Mouse (Mus musculus) lung, postnatal 0 days (tissue): ENCODE data around the gene Mapt.

ENCODE experiments used
- CTCF ChIP-seq: IDR thresholded peaks from 2 replicates; pipeline ENCODE4 v1.5.1; 2016; ENCODE audit warnings: antibody characterized with exemption, mild to moderate bottlenecking
- EP300 ChIP-seq: IDR thresholded peaks from 2 replicates; pipeline ENCODE4 v1.6.1; 2016; ENCODE audit warnings: antibody characterized with exemption, mild to moderate bottlenecking, control low read depth

DNA sequence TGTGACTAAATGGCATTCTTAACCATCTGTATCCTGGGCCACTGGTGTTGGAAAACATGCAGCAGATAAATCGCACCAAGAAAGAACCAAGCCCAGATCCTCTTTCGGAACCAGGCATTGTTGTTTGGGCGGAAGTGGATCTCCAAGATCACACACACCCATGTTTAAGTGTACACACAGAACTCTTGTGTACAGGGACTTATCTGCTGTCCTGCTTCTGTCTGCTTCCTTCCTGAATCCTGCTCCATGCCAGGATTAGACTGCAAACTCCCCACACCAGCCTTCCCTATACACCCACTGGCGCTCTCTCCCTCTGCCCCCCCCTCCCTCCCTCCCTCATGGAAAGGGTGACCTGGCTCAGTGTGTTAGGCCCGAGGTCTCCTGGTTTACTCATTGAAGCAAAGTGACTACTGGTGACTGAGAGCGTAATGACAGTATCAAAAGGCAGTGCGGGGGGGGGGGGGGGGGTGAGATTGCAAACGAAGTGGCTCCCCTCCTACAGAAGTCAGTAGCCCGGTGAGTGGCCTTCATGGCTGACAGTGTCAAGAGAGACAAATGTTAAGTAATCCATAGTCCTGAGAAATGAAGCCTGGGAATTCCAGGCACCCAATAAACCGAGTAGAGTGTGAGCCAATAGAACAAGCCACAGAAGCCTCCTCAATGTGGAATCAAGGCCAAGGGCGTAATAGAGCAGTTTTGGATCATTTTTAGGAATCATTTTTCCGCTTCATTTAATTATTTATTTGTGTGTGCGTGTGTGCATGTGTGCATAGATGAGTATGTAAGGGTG is 7.0 kb downstream of the Mapt start:
- TF ChIP-seq CTCF = no peak
- TF ChIP-seq EP300 = peak; percentile 90
